Mouse (Mus musculus): Measurements from ENCODE around the gene Hif1an. TPM values are rescaled to one million over a fixed set of nuclear protein-coding genes. Genes with fewer than 3 reads are reported as not detected.

Gene Hif1an
- polyA plus RNA-seq, 1 experiment from 2014 or later: 34.8 TPM

- Histone ChIP-seq H3K36me3 (ENCODE audit: control insufficient read depth, insufficient read depth) (no peaks in the 10 kb centered on the region), H3K9me3 (ENCODE audit: control insufficient read depth, low read length) (no peaks in the 10 kb centered on the region), H3K9ac (replicated peaks; ENCODE audit: low read depth, low read length) (no peak overlapping the region), H3K4me1 (replicated peaks; ENCODE audit: control insufficient read depth, insufficient read depth, low read length) (no peaks in the 10 kb centered on the region), H3K27ac (ENCODE audit: low read length) (no peak overlapping the region), H3K4me3 (replicated peaks; ENCODE audit: low read length) (no peak overlapping the region), H3K4me2 (ENCODE audit: low read length) (no peak overlapping the region), H3K27me3 (replicated peaks; ENCODE audit: control insufficient read depth, insufficient read depth, low read length) (peaks cover 4% of the 10 kb centered on the region; the same call in 1 of the 2 replicates)
- WGBS: 85% methylated on average over 6 of the region's 6 CpGs
- no peak for ATAC-seq
These were observed 32.6 kb upstream of the Hif1an start for GRCm38 (mm10) chr19:44530018-44530417.

- no peak for ATAC-seq
- H3K4me2 ChIP-seq (ENCODE audit: low read length): no peak overlapping the region
- H3K4me3 ChIP-seq (replicated peaks; ENCODE audit: low read length): no peak overlapping the region
- WGBS: 19% methylated on average over 3 of the region's 3 CpGs
- H3K9me3 ChIP-seq (ENCODE audit: control insufficient read depth, low read length): no peaks in the 10 kb centered on the region
- no peak overlapping the region for H3K9ac ChIP-seq (replicated peaks; ENCODE audit: low read depth, low read length)
- H3K36me3 ChIP-seq (ENCODE audit: control insufficient read depth, insufficient read depth): no peaks in the 10 kb centered on the region
- H3K27ac ChIP-seq (ENCODE audit: low read length): no peak overlapping the region
- no peaks in the 10 kb centered on the region for H3K4me1 ChIP-seq (replicated peaks; ENCODE audit: control insufficient read depth, insufficient read depth, low read length)
- 0 out of 2 replicates have a peak, but pooled peaks cover 2% of the 10 kb centered on the region for H3K27me3 ChIP-seq (replicated peaks; ENCODE audit: control insufficient read depth, insufficient read depth, low read length)
These were observed 27.3 kb upstream of the Hif1an start for GRCm38 (mm10) chr19:44535376-44535775.

GRCm38 (mm10) chr19:44537416-44537815, 25.2 kb upstream of the Hif1an start:
- ATAC-seq: no peak

GRCm38 (mm10) chr19:44542694-44543178, 19.9 kb upstream of the Hif1an start:
- Histone ChIP-seq H3K4me3 (replicated peaks; ENCODE audit: low read length) (no peak overlapping the region), H3K9me3 (ENCODE audit: control insufficient read depth, low read length) (peaks cover 3% of the 10 kb centered on the region; the same call in 1 of the 2 replicates), H3K4me1 (replicated peaks; ENCODE audit: control insufficient read depth, insufficient read depth, low read length) (peaks cover 5% of the 10 kb centered on the region), H3K27me3 (replicated peaks; ENCODE audit: control insufficient read depth, insufficient read depth, low read length) (peaks cover 37% of the 10 kb centered on the region), H3K9ac (replicated peaks; ENCODE audit: low read depth, low read length) (no peak overlapping the region), H3K27ac (ENCODE audit: low read length) (no peak overlapping the region), H3K36me3 (ENCODE audit: control insufficient read depth, insufficient read depth) (no peaks in the 10 kb centered on the region), H3K4me2 (ENCODE audit: low read length) (no peak overlapping the region)
- WGBS: 89% methylated on average over 8 of the region's 8 CpGs
- no peak for ATAC-seq

More at GRCm38 (mm10) chr19:44537416-44537815, 25.2 kb upstream of the Hif1an start:
- peaks cover 3% of the 10 kb centered on the region; the same call in 1 of the 2 replicates for H3K9me3 ChIP-seq (ENCODE audit: control insufficient read depth, low read length)
- H3K4me2 ChIP-seq (ENCODE audit: low read length): no peak overlapping the region
- 87% methylated on average over 8 of the region's 8 CpGs for WGBS
- no peak overlapping the region for H3K27ac ChIP-seq (ENCODE audit: low read length)
- H3K36me3 ChIP-seq (ENCODE audit: control insufficient read depth, insufficient read depth): no peaks in the 10 kb centered on the region
- H3K4me1 ChIP-seq (replicated peaks; ENCODE audit: control insufficient read depth, insufficient read depth, low read length): no peaks in the 10 kb centered on the region
- H3K4me3 ChIP-seq (replicated peaks; ENCODE audit: low read length): no peak overlapping the region
- no peak overlapping the region for H3K9ac ChIP-seq (replicated peaks; ENCODE audit: low read depth, low read length)
- H3K27me3 ChIP-seq (replicated peaks; ENCODE audit: control insufficient read depth, insufficient read depth, low read length): peaks cover 3% of the 10 kb centered on the region; the same call in 1 of the 2 replicates

- Histone ChIP-seq H3K4me3 (replicated peaks; ENCODE audit: low read length) (no peak overlapping the region), H3K36me3 (ENCODE audit: control insufficient read depth, insufficient read depth) (peaks cover 7% of the 10 kb centered on the region; the same call in 1 of the 2 replicates), H3K27ac (ENCODE audit: low read length) (no peak overlapping the region), H3K27me3 (replicated peaks; ENCODE audit: control insufficient read depth, insufficient read depth, low read length) (peaks cover 37% of the 10 kb centered on the region), H3K9ac (replicated peaks; ENCODE audit: low read depth, low read length) (no peak overlapping the region), H3K4me2 (ENCODE audit: low read length) (no peak overlapping the region), H3K9me3 (ENCODE audit: control insufficient read depth, low read length) (peaks cover 3% of the 10 kb centered on the region; the same call in 1 of the 2 replicates), H3K4me1 (replicated peaks; ENCODE audit: control insufficient read depth, insufficient read depth, low read length) (peaks cover 5% of the 10 kb centered on the region)
- ATAC-seq: no peak
- WGBS: 54% methylated on average over 10 of the region's 10 CpGs
These were observed 18.3 kb upstream of the Hif1an start for GRCm38 (mm10) chr19:44544372-44544771.

GRCm38 (mm10) chr19:44544775-44545174, 17.9 kb upstream of the Hif1an start:
- WGBS: 2% methylated on average over 12 of the region's 13 CpGs
- ATAC-seq: no peak
- Histone ChIP-seq H3K27ac (ENCODE audit: low read length) (no peak overlapping the region), H3K36me3 (ENCODE audit: control insufficient read depth, insufficient read depth) (peaks cover 11% of the 10 kb centered on the region), H3K9ac (replicated peaks; ENCODE audit: low read depth, low read length) (no peak overlapping the region), H3K4me3 (replicated peaks; ENCODE audit: low read length) (no peak overlapping the region), H3K4me1 (replicated peaks; ENCODE audit: control insufficient read depth, insufficient read depth, low read length) (peaks cover 5% of the 10 kb centered on the region), H3K9me3 (ENCODE audit: control insufficient read depth, low read length) (peaks cover 3% of the 10 kb centered on the region; the same call in 1 of the 2 replicates), H3K27me3 (replicated peaks; ENCODE audit: control insufficient read depth, insufficient read depth, low read length) (peaks cover 37% of the 10 kb centered on the region), H3K4me2 (ENCODE audit: low read length) (no peak overlapping the region; the same call in 1 of the 2 replicates)

GRCm38 (mm10) chr19:44545321-44546041, 17.2 kb upstream of the Hif1an start, which contains the start of gene Sec31b:
TSS of gene Sec31b (minus strand) at chr19:44545864.
- peak within 1 kb of the TSS; percentile 37 for H3K4me2 ChIP-seq (ENCODE audit: low read length)
- peaks cover 5% of the 10 kb centered on the region for H3K4me1 ChIP-seq (replicated peaks; ENCODE audit: control insufficient read depth, insufficient read depth, low read length)
- peak within 1 kb of the TSS; percentile 34; the same call in 1 of the 2 replicates for H3K9ac ChIP-seq (replicated peaks; ENCODE audit: low read depth, low read length)
- no peak within 1 kb of the TSS for H3K27ac ChIP-seq (ENCODE audit: low read length)
- peaks cover 37% of the 10 kb centered on the region for H3K27me3 ChIP-seq (replicated peaks; ENCODE audit: control insufficient read depth, insufficient read depth, low read length)
- 2% methylated on average over 47 of the region's 47 CpGs for WGBS
- H3K9me3 ChIP-seq (ENCODE audit: control insufficient read depth, low read length): peaks cover 3% of the 10 kb centered on the region; the same call in 1 of the 2 replicates
- peak within 1 kb of the TSS; percentile 32 for H3K4me3 ChIP-seq (replicated peaks; ENCODE audit: low read length)
- peaks cover 16% of the 10 kb centered on the region for H3K36me3 ChIP-seq (ENCODE audit: control insufficient read depth, insufficient read depth)
- no peak for ATAC-seq

- Histone ChIP-seq H3K4me1 (replicated peaks; ENCODE audit: control insufficient read depth, insufficient read depth, low read length) (peaks cover 12% of the 10 kb centered on the region), H3K27ac (ENCODE audit: low read length) (no peak within 1 kb of the TSS), H3K9me3 (ENCODE audit: control insufficient read depth, low read length) (no peaks in the 10 kb centered on the region), H3K36me3 (ENCODE audit: control insufficient read depth, insufficient read depth) (peaks cover 31% of the 10 kb centered on the region), H3K27me3 (replicated peaks; ENCODE audit: control insufficient read depth, insufficient read depth, low read length) (no peaks in the 10 kb centered on the region), H3K4me3 (replicated peaks; ENCODE audit: low read length) (no peak within 1 kb of the TSS), H3K4me2 (ENCODE audit: low read length) (no peak within 1 kb of the TSS), H3K9ac (replicated peaks; ENCODE audit: low read depth, low read length) (no peak within 1 kb of the TSS)
- 98% methylated on average over 4 of the region's 4 CpGs for WGBS
- no peak for ATAC-seq
These were observed 9.9 kb upstream of the Hif1an start, which contains the start of gene Gm20538 for GRCm38 (mm10) chr19:44552731-44553130. TSS of gene Gm20538 (minus strand) at chr19:44552831.

- no peak overlapping the region for H3K4me3 ChIP-seq (replicated peaks; ENCODE audit: low read length)
- no peaks in the 10 kb centered on the region for H3K9me3 ChIP-seq (ENCODE audit: control insufficient read depth, low read length)
- H3K27ac ChIP-seq (ENCODE audit: low read length): no peak overlapping the region
- 0 out of 2 replicates have a peak, but pooled peaks cover under 1% of the 10 kb centered on the region for H3K27me3 ChIP-seq (replicated peaks; ENCODE audit: control insufficient read depth, insufficient read depth, low read length)
- H3K9ac ChIP-seq (replicated peaks; ENCODE audit: low read depth, low read length): no peak overlapping the region
- 94% methylated on average over 4 of the region's 4 CpGs for WGBS
- ATAC-seq: no peak
- H3K4me2 ChIP-seq (ENCODE audit: low read length): no peak overlapping the region
- peaks cover 27% of the 10 kb centered on the region for H3K36me3 ChIP-seq (ENCODE audit: control insufficient read depth, insufficient read depth)
- peaks cover 12% of the 10 kb centered on the region for H3K4me1 ChIP-seq (replicated peaks; ENCODE audit: control insufficient read depth, insufficient read depth, low read length)
These were observed 9.4 kb upstream of the Hif1an start for GRCm38 (mm10) chr19:44553286-44553685.

Data from forebrain, embryonic 16.5 days (tissue).